Mouse (Mus musculus): ENCODE measurements around the gene Plekha5. TPM values are rescaled to one million over a fixed set of nuclear protein-coding genes. Genes with fewer than 3 reads are reported as not detected.

The Plekha5 gene
- polyA plus RNA-seq, 1 experiment from 2014 or later = 39.0 TPM

DNA sequence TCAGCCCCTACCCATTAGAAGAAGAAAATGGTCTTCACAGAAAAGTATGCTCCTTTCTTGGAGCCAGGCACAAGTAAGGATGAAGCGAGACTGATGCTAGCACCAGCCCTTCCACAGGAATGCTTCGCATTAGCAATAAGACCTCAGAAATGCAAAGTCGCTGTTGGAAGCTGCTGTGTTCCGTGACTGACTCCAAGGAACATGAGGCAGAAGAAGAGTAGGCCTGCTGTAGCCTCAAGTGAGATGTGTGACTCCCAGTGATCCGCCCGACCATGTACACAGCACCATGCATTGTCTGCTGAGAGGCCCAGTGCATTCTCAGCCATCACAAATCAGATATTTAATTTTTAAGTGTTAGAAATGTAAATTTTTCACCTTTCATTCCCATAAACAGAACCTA lies 41.0 kb downstream of the Plekha5 start:
- no peak overlapping the region for H3K9ac ChIP-seq (ENCODE audit: low read depth, low read length)
- H3K4me2 ChIP-seq (ENCODE audit: low read length) = no peak overlapping the region
- H3K27me3 ChIP-seq (ENCODE audit: insufficient read depth, low read length) = no peaks in the 10 kb centered on the region
- no peak overlapping the region for H3K27ac ChIP-seq
- H3K4me1 ChIP-seq (replicated peaks; ENCODE audit: insufficient read depth, low read length) = peaks cover 6% of the 10 kb centered on the region
- H3K9me3 ChIP-seq (replicated peaks; ENCODE audit: low read length) = no peaks in the 10 kb centered on the region
- ATAC-seq (replicated peaks; ENCODE audit: low FRiP score, low read depth) (no peak), DNase-seq (ENCODE audit: low spot score) (no peak)
- H3K4me3 ChIP-seq (replicated peaks; ENCODE audit: low read depth, low read length) = no peak overlapping the region
- 92% methylated on average over 6 of the region's 6 CpGs for WGBS
- H3K36me3 ChIP-seq (ENCODE audit: insufficient read depth, low read length) = no peaks in the 10 kb centered on the region
- TF ChIP-seq CTCF (IDR thresholded peaks at IDR 0.05; ENCODE audit: low read depth) = no peak

DNA sequence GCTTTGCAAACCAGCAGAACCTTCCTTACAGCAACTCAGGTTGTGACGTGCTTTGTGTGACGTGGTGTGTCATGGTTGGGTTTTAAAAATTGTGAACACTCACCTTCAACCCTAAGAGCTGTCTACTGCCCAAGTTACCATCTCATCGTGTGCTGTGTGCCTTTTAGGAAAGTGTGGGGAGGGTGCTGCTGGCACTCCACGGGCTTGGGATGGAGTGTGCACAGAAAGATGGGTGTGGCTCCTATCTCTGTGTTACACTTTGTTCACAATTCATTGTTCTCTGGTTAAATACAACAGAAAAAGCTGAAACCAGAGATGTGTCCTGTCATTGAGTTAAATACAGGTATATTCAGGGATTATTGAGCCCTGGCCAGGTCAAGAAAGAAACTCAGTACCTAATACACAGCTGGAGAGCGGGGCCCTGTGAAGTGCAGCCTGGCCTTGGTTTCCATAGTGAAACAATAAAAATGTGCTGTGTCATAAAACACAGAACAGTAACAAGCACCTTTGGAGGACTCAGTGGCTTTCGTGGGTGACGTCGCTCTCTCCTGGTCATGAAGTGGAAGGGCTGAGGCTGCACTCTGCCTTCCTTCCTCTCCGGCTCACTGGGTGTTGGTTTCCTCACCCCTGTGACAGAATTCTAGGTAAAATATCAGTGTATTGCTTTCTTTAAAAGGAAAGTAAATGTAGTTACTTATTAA lies 42.2 kb downstream of the Plekha5 start:
- Histone ChIP-seq H3K27ac (peak overlapping the region; percentile 11; the same call in 1 of the 2 replicates), H3K4me3 (replicated peaks; ENCODE audit: low read depth, low read length) (no peak overlapping the region), H3K27me3 (ENCODE audit: insufficient read depth, low read length) (no peaks in the 10 kb centered on the region), H3K4me2 (ENCODE audit: low read length) (no peak overlapping the region), H3K9me3 (replicated peaks; ENCODE audit: low read length) (no peaks in the 10 kb centered on the region), H3K36me3 (ENCODE audit: insufficient read depth, low read length) (no peaks in the 10 kb centered on the region), H3K4me1 (replicated peaks; ENCODE audit: insufficient read depth, low read length) (peaks cover 6% of the 10 kb centered on the region), H3K9ac (ENCODE audit: low read depth, low read length) (no peak overlapping the region)
- peak; percentile 69 for DNase-seq (ENCODE audit: low spot score)
- WGBS = 58% methylated on average over 9 of the region's 9 CpGs
- peak; percentile 44; the same call in 1 of the 2 replicates for TF ChIP-seq CTCF (IDR thresholded peaks at IDR 0.05; ENCODE audit: low read depth)
- peak; percentile 87 for ATAC-seq (replicated peaks; ENCODE audit: low FRiP score, low read depth)

DNA sequence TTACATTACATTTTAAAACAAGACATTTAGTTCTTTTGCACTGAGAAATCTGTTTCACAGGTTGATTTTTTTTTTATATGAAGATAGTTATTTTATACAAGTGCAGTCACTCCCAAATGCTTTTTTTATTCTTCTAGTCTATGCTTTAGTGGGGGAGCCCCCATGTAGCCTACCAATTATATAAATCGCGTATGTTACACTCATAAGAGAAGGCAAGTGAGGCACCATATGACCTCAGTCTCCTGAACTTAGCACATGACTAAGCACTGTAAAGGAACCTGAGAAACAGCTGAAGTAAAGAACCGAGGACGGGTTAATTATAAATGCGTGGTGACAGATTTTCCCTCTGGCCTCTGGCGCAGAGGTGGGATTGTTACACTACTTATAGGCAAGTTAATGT lies 43.0 kb downstream of the Plekha5 start:
- Histone ChIP-seq H3K27ac (peak overlapping the region; percentile 47; the same call in 1 of the 2 replicates), H3K9ac (ENCODE audit: low read depth, low read length) (no peak overlapping the region), H3K36me3 (ENCODE audit: insufficient read depth, low read length) (no peaks in the 10 kb centered on the region), H3K4me3 (replicated peaks; ENCODE audit: low read depth, low read length) (no peak overlapping the region), H3K4me2 (ENCODE audit: low read length) (no peak overlapping the region), H3K9me3 (replicated peaks; ENCODE audit: low read length) (no peaks in the 10 kb centered on the region), H3K27me3 (ENCODE audit: insufficient read depth, low read length) (no peaks in the 10 kb centered on the region), H3K4me1 (replicated peaks; ENCODE audit: insufficient read depth, low read length) (peaks cover 6% of the 10 kb centered on the region)
- peak; percentile 43; the same call in 1 of the 2 replicates for ATAC-seq (replicated peaks; ENCODE audit: low FRiP score, low read depth)
- TF ChIP-seq CTCF (IDR thresholded peaks at IDR 0.05; ENCODE audit: low read depth) = no peak
- WGBS = 40% methylated on average over 6 of the region's 6 CpGs
- no peak for DNase-seq (ENCODE audit: low spot score)

DNA sequence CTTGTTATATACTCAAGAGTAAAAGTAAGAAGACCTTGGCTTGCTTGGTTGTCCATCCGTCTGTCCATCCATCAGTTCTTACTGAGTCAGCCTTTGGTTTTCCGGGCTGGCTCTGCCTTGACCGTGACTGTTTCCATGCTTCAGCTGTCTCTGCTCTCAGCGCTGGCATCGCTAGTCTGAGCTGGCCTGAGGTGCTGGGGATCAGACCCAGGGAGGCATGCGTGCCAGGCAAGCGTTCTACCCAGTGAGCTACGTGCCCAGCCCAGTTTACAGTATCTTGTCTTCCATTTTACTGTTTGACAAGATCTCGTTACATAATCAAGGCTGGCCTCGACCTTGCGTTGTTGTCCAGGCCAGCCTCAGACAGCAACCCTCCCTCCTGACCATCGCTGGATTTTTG lies 44.0 kb downstream of the Plekha5 start:
- 89% methylated on average over 12 of the region's 12 CpGs for WGBS
- Histone ChIP-seq H3K27ac (no peak overlapping the region), H3K27me3 (ENCODE audit: insufficient read depth, low read length) (no peaks in the 10 kb centered on the region), H3K4me2 (ENCODE audit: low read length) (no peak overlapping the region), H3K4me3 (replicated peaks; ENCODE audit: low read depth, low read length) (no peak overlapping the region), H3K9ac (ENCODE audit: low read depth, low read length) (no peak overlapping the region), H3K9me3 (replicated peaks; ENCODE audit: low read length) (no peaks in the 10 kb centered on the region), H3K4me1 (replicated peaks; ENCODE audit: insufficient read depth, low read length) (peaks cover 6% of the 10 kb centered on the region; the same call in 1 of the 2 replicates), H3K36me3 (ENCODE audit: insufficient read depth, low read length) (no peaks in the 10 kb centered on the region)
- TF ChIP-seq CTCF (IDR thresholded peaks at IDR 0.05; ENCODE audit: low read depth) = no peak
- ATAC-seq (replicated peaks; ENCODE audit: low FRiP score, low read depth) (no peak), DNase-seq (ENCODE audit: low spot score) (no peak)

DNA sequence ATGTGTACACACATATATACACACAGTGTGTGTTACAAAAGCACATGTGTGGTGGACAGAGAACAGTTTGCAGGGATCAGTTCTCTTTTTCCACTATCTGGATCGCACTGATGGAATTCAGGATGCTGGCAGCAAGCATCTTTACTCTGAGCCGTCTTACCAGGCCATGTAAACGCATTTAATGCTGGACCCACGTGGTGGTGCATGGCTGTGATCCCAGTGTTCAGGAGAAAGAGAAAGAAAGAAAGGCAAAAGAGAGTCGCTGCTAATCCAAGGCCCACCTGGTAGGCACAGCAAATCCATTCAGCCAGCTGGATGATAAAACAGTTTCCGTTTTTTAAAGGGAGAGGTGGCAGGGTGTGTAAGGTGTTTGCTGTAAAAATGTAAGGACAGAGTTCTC lies 45.9 kb downstream of the Plekha5 start:
- Histone ChIP-seq H3K4me3 (replicated peaks; ENCODE audit: low read depth, low read length) (no peak overlapping the region), H3K27ac (no peak overlapping the region), H3K27me3 (ENCODE audit: insufficient read depth, low read length) (no peaks in the 10 kb centered on the region), H3K4me1 (replicated peaks; ENCODE audit: insufficient read depth, low read length) (peaks cover 6% of the 10 kb centered on the region; the same call in 1 of the 2 replicates), H3K36me3 (ENCODE audit: insufficient read depth, low read length) (no peaks in the 10 kb centered on the region), H3K4me2 (ENCODE audit: low read length) (no peak overlapping the region), H3K9ac (ENCODE audit: low read depth, low read length) (no peak overlapping the region), H3K9me3 (replicated peaks; ENCODE audit: low read length) (no peaks in the 10 kb centered on the region)
- no peak for ATAC-seq (replicated peaks; ENCODE audit: low FRiP score, low read depth)
- DNase-seq (ENCODE audit: low spot score) = no peak
- WGBS = 78% methylated on average over 6 of the region's 6 CpGs
- TF ChIP-seq CTCF (IDR thresholded peaks at IDR 0.05; ENCODE audit: low read depth) = no peak

DNA sequence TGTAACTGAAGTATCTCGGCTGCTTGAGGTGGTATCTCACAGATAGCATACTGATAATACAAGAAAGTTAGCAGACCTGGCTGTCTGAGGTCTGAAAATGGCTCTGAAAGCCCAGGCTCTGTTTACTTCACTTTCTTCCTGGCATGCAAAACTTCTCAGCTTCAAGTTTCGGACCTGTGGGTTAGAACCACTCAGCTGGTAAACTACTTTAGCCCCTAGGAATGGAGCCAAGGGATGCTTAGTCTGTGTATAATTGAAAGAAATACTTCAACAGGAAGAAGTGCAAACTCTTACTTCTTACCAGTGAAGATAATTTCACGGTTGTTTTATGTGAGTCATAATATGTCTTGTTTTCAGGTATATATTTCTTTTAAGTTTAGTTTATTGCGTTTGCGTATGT lies 47.9 kb downstream of the Plekha5 start:
- DNase-seq (ENCODE audit: low spot score) (no peak), ATAC-seq (replicated peaks; ENCODE audit: low FRiP score, low read depth) (no peak)
- no peak for TF ChIP-seq CTCF (IDR thresholded peaks at IDR 0.05; ENCODE audit: low read depth)
- Histone ChIP-seq H3K4me3 (replicated peaks; ENCODE audit: low read depth, low read length) (no peak overlapping the region), H3K27me3 (ENCODE audit: insufficient read depth, low read length) (no peaks in the 10 kb centered on the region), H3K4me2 (ENCODE audit: low read length) (no peak overlapping the region), H3K27ac (no peak overlapping the region), H3K9ac (ENCODE audit: low read depth, low read length) (no peak overlapping the region), H3K36me3 (ENCODE audit: insufficient read depth, low read length) (no peaks in the 10 kb centered on the region), H3K9me3 (replicated peaks; ENCODE audit: low read length) (no peaks in the 10 kb centered on the region), H3K4me1 (replicated peaks; ENCODE audit: insufficient read depth, low read length) (no peaks in the 10 kb centered on the region; the same call in 1 of the 2 replicates)
- 76% methylated on average over 5 of the region's 5 CpGs for WGBS

All from kidney, postnatal 0 days (tissue).